Mouse (Mus musculus) midbrain, embryonic 10.5 days (tissue): ENCODE measurements around the gene Helz2. TPM values are rescaled to one million over a fixed set of nuclear protein-coding genes. Genes with fewer than 3 reads are reported as not detected.
A peak's percentile ranks its signal among the peaks of the same experiment; 100 is the strongest.

Experiments
- DNase-seq: peaks from one replicate; pipeline ENCODE4 v3.0.0-alpha.2; 2017; ENCODE audit warnings: low spot score
- H3K27ac ChIP-seq: fragments of 300-500 bp; sonication (generic); replicated peaks from 2 replicates; pipeline ENCODE4 v1.5.1; 2016; ENCODE audit warnings: mild to moderate bottlenecking
- H3K27me3 ChIP-seq: fragments of 300-500 bp; sonication (generic); 2 replicates; pipeline ENCODE4 v1.6.1; 2016; ENCODE audit warnings: low read depth, mild to moderate bottlenecking; ENCODE audit not compliant: poor library complexity, severe bottlenecking
- H3K36me3 ChIP-seq: fragments of 300-500 bp; sonication (generic); 2 replicates; pipeline ENCODE4 v1.6.1; 2016; ENCODE audit warnings: mild to moderate bottlenecking, moderate library complexity
- H3K4me1 ChIP-seq: fragments of 300-500 bp; sonication (generic); 2 replicates; pipeline ENCODE4 v1.6.1; 2016
- H3K4me3 ChIP-seq: fragments of 300-500 bp; sonication (generic); 2 replicates; pipeline ENCODE4 v1.5.1; 2016; ENCODE audit warnings: mild to moderate bottlenecking, moderate library complexity
- H3K9me3 ChIP-seq: fragments of 300-500 bp; sonication (generic); replicated peaks from 2 replicates; pipeline ENCODE4 v1.6.1; 2016; ENCODE audit warnings: mild to moderate bottlenecking
- WGBS: fragments of 180-500 bp; shearing (Covaris S2); methylation state at CpG from one replicate; pipeline ENCODE4 v1.1.7; 2016; 5-methylcytosine and 5-hydroxymethylcytosine counted together
- polyA plus RNA-seq: library from polyadenylated mRNA; unstranded; fragments of >200 nt; fragmentation: Nextera tagmentation; extraction: Ambion mirVana; gene quantifications from 2 replicates; pipeline ENCODE4 v1.2.1, GENCODE M21; 2016

Gene Helz2
- polyA plus RNA-seq, 1 experiment from 2014 or later, result 0.62 TPM

GRCm38 (mm10) chr2:181253248-181253647 is 11.4 kb upstream of the Helz2 start:
- no peaks in the 10 kb centered on the region for H3K9me3 ChIP-seq
- no peaks in the 10 kb centered on the region for H3K4me1 ChIP-seq
- DNase-seq, result no peak
- H3K27ac ChIP-seq, result no peak overlapping the region
- 75% methylated on average over 1 of the region's 1 CpGs for WGBS
- peaks cover 76% of the 10 kb centered on the region for H3K36me3 ChIP-seq
- no peak overlapping the region for H3K4me3 ChIP-seq
- no peaks in the 10 kb centered on the region for H3K27me3 ChIP-seq

- no peak overlapping the region for H3K27ac ChIP-seq
- WGBS, result 80% methylated on average over 1 of the region's 1 CpGs
- no peaks in the 10 kb centered on the region for H3K27me3 ChIP-seq
- H3K4me1 ChIP-seq, result no peaks in the 10 kb centered on the region
- no peak overlapping the region for H3K4me3 ChIP-seq
- H3K36me3 ChIP-seq, result peaks cover 62% of the 10 kb centered on the region
- no peak for DNase-seq
- H3K9me3 ChIP-seq, result no peaks in the 10 kb centered on the region
Measured at GRCm38 (mm10) chr2:181251841-181252240, 10.0 kb upstream of the Helz2 start.

DNA sequence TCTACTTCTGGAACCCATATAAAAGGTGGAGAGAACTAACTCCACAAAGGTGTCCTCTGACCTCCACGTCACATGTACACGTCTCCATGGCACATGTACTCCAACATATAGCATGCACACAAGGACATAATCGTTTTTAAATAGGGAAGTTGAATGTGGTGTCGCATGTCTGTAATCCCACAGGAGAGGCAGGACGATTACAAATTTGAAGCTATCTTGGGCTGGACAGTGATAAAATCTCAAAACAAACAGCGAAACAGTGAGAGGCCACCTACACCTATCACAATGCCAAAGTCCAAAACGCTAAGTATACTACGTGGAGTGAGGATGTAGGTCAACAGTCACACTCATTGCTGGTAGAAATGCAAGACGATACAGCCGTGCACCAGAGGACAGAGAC is 7.4 kb upstream of the Helz2 start:
- peaks cover 36% of the 10 kb centered on the region for H3K36me3 ChIP-seq
- H3K4me1 ChIP-seq, result no peaks in the 10 kb centered on the region
- no peak overlapping the region for H3K4me3 ChIP-seq
- H3K27me3 ChIP-seq, result no peaks in the 10 kb centered on the region
- 85% methylated on average over 10 of the region's 10 CpGs for WGBS
- DNase-seq, result no peak
- H3K9me3 ChIP-seq, result no peaks in the 10 kb centered on the region
- H3K27ac ChIP-seq, result no peak overlapping the region

DNA sequence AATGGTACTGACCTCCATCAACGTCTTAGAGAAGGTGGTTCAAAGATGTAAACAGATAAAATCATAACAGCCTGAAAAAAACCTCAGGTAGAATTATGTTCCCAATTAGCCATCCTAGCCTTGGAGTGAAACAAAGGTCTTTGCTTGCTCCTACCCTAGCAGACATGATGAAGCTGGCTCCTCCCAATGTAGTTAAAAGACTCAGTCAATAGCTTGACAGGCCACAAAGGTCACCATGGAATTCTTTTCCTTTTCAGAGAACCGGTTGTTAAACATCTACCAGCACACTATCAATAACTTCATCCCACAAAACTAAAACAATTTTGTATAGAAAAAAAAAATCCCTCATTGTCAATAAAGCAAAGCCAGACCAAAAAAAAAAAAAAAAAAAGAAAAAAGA is 3.2 kb upstream of the Helz2 start:
- Histone ChIP-seq H3K9me3 (no peaks in the 10 kb centered on the region), H3K27me3 (no peaks in the 10 kb centered on the region)
- WGBS, result 38% methylated on average over 2 of the region's 2 CpGs

DNA sequence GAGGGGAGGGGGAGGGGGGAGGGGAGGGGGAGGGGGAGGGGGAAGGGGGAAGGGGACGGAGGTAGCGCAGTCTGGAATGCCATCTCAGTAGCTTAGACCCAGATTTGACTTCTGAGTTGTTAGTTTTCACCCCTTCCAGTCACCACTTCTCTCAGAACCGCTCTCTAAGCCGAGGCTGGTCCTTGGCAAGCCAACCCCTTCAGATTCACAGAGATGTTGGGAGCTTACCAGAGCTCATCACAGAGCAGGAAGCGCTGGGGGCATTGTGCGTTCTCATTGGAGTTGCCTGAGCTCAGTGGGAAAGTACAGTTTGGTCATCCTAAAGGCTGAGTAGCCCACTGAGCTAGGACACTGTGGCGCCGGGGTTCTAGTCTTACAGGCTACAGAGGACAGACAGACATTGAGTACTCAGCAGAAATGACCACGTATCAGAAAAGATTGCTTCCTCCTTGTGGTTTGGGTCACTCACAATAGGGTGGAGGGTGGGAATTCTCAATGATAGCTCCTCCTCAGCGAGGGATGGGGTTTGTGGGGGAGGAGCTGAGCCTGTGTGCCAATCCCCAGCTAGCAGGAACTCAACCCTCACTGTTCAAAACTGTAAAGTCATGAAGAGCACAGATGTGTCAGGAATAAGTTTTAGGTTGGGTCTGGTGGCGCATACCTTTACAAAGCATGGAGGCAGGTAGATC is 2.0 kb upstream of the Helz2 start:
- no peaks in the 10 kb centered on the region for H3K36me3 ChIP-seq
- H3K4me3 ChIP-seq, result no peak overlapping the region
- H3K27ac ChIP-seq, result no peak overlapping the region
- H3K9me3 ChIP-seq, result no peaks in the 10 kb centered on the region
- 38% methylated on average over 11 of the region's 11 CpGs for WGBS
- DNase-seq, result no peak
- no peaks in the 10 kb centered on the region for H3K27me3 ChIP-seq
- peaks cover 16% of the 10 kb centered on the region for H3K4me1 ChIP-seq

More for the DNA sequence above, 3.2 kb upstream of the Helz2 start:
- no peak overlapping the region for H3K27ac ChIP-seq
- peaks cover 16% of the 10 kb centered on the region for H3K4me1 ChIP-seq
- H3K36me3 ChIP-seq, result no peaks in the 10 kb centered on the region
- no peak for DNase-seq
- no peak overlapping the region for H3K4me3 ChIP-seq

DNA sequence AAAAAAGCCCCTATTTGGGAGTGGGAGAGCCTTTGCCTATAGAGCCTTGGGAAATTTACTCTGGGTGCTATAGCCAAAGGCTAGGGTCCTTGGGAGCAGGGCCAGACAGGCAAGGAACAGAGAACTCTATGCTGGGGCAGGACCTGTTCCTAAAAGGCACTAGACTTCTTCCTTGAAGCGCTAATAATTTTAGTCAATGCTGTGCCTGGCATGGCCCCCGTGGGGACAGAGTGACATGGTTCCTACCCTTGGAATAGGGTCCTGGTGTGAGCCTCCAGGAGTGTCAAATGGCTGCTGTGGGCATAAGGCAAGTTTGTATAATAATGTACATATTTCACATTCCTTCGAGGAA is 463 bp upstream of the Helz2 start:
- H3K4me3 ChIP-seq, result peak overlapping the region; percentile 44; the same call in 1 of the 2 replicates
- no peak for DNase-seq

GRCm38 (mm10) chr2:181240806-181241440 is 904 bp downstream of the Helz2 start:
- Histone ChIP-seq H3K4me1 (peaks cover 21% of the 10 kb centered on the region), H3K4me3 (peak overlapping the region; percentile 44; the same call in 1 of the 2 replicates)

More for the DNA sequence above, 463 bp upstream of the Helz2 start:
- Histone ChIP-seq H3K36me3 (no peaks in the 10 kb centered on the region), H3K27ac (no peak overlapping the region), H3K4me1 (peaks cover 21% of the 10 kb centered on the region), H3K9me3 (no peaks in the 10 kb centered on the region), H3K27me3 (no peaks in the 10 kb centered on the region)
- 82% methylated on average over 3 of the region's 3 CpGs for WGBS

GRCm38 (mm10) chr2:181239261-181239660 is 2.6 kb downstream of the Helz2 start:
- no peaks in the 10 kb centered on the region for H3K9me3 ChIP-seq
- H3K4me1 ChIP-seq, result peaks cover 21% of the 10 kb centered on the region
- H3K27me3 ChIP-seq, result no peaks in the 10 kb centered on the region
- H3K27ac ChIP-seq, result no peak overlapping the region
- WGBS, result 90% methylated on average over 9 of the region's 9 CpGs
- no peak for DNase-seq
- H3K4me3 ChIP-seq, result no peak overlapping the region
- no peaks in the 10 kb centered on the region for H3K36me3 ChIP-seq

More at GRCm38 (mm10) chr2:181240806-181241440, 904 bp downstream of the Helz2 start:
- no peaks in the 10 kb centered on the region for H3K9me3 ChIP-seq
- H3K36me3 ChIP-seq, result no peaks in the 10 kb centered on the region
- WGBS, result 92% methylated on average over 13 of the region's 13 CpGs
- no peak overlapping the region for H3K27ac ChIP-seq
- no peaks in the 10 kb centered on the region for H3K27me3 ChIP-seq
- no peak for DNase-seq

DNA sequence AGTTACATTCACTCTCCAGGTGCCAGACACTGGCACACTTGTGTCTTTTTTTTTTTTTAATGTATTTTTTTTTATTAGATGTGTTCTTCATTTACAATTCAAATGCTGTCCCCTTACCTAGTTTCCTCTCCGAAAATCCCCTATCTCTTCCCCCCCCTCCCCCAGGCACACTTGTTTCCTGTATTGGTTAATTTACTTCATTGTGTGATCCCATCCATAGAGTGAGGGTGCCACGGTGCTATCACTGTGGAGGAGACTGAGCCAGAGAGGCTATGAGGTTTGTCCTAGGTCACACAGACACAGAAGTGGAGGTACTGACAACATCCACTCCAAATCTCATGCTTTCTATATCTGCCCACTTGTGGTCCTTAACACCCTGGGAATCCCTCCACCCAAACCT is 3.0 kb downstream of the Helz2 start:
- H3K4me1 ChIP-seq, result peaks cover 18% of the 10 kb centered on the region
- H3K4me3 ChIP-seq, result no peak overlapping the region
- no peak overlapping the region for H3K27ac ChIP-seq
- no peak for DNase-seq
- H3K36me3 ChIP-seq, result no peaks in the 10 kb centered on the region
- H3K9me3 ChIP-seq, result no peaks in the 10 kb centered on the region
- H3K27me3 ChIP-seq, result no peaks in the 10 kb centered on the region
- 78% methylated on average over 2 of the region's 2 CpGs for WGBS

GRCm38 (mm10) chr2:181238091-181238610 is 3.7 kb downstream of the Helz2 start:
- Histone ChIP-seq H3K9me3 (no peaks in the 10 kb centered on the region), H3K27me3 (no peaks in the 10 kb centered on the region), H3K4me1 (peaks cover 15% of the 10 kb centered on the region), H3K27ac (no peak overlapping the region), H3K36me3 (no peaks in the 10 kb centered on the region), H3K4me3 (no peak overlapping the region)
- no peak for DNase-seq
- WGBS, result 73% methylated on average over 10 of the region's 10 CpGs

- no peak for DNase-seq
- Histone ChIP-seq H3K9me3 (no peaks in the 10 kb centered on the region), H3K4me1 (peaks cover 15% of the 10 kb centered on the region), H3K27me3 (no peaks in the 10 kb centered on the region), H3K27ac (no peak overlapping the region), H3K36me3 (no peaks in the 10 kb centered on the region), H3K4me3 (no peak overlapping the region)
- WGBS, result 91% methylated on average over 17 of the region's 17 CpGs
Measured at GRCm38 (mm10) chr2:181237251-181238014, 4.4 kb downstream of the Helz2 start.

- Histone ChIP-seq H3K27me3 (no peaks in the 10 kb centered on the region), H3K9me3 (no peaks in the 10 kb centered on the region), H3K4me3 (no peak overlapping the region), H3K27ac (no peak overlapping the region), H3K36me3 (no peaks in the 10 kb centered on the region), H3K4me1 (0 out of 2 replicates have a peak, but pooled peaks cover 5% of the 10 kb centered on the region)
- DNase-seq, result no peak
- WGBS, result 86% methylated on average over 23 of the region's 23 CpGs
Measured at GRCm38 (mm10) chr2:181235681-181236566, 5.9 kb downstream of the Helz2 start.
